Mouse (Mus musculus): ENCODE data around the gene Ppm1h.

Ppm1h gene

GRCm38 (mm10) chr10:122704901-122705300, 26.3 kb downstream of the Ppm1h start:
- no peak for DNase-seq (ENCODE audit: extremely low spot score)

GRCm38 (mm10) chr10:122705457-122705856, 26.9 kb downstream of the Ppm1h start:
- DNase-seq (ENCODE audit: extremely low spot score) = no peak

- no peak for DNase-seq (ENCODE audit: extremely low spot score)
Measured at GRCm38 (mm10) chr10:122711381-122711811, 32.8 kb downstream of the Ppm1h start.

GRCm38 (mm10) chr10:122712307-122712706, 33.7 kb downstream of the Ppm1h start:
- no peak for DNase-seq (ENCODE audit: extremely low spot score)

- no peak for DNase-seq (ENCODE audit: extremely low spot score)
Measured at GRCm38 (mm10) chr10:122715856-122716255, 37.3 kb downstream of the Ppm1h start.

- DNase-seq (ENCODE audit: extremely low spot score) = no peak
Measured at GRCm38 (mm10) chr10:122716286-122716685, 37.7 kb downstream of the Ppm1h start.

DNA sequence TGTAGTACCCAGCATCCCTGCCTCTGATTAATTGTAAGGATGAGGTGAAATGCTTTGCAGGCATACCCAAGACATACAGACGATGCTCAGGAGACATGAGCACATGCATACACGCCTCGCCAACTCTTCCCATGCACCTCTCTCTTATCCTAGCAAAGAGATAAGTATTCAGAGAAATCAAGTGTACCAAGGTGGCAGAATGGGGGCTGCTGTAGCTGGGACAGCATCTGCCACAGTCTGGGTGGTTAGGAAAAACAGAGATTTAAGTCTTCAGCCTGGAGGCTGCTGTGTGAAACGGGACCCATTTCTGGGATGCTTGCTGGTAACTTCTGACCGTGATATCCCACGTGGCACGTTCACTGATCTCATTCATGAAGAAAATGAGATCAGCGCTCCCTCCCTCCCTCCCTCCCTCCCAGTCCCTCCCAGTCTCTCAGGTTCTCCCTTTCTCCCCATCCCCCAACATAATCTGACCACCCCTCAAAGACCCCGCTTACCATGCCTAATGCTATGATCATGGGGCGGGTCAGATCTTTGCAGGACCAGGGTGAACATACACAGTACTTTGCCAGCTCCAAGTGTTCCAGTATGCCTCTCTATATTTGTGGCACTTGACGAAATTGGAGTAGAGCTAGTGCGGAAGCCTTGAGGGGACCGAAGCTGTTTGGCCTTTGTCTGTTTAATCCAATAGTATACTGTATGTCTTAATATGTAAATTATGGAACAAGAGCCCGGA, 38.3 kb downstream of the Ppm1h start:
- DNase-seq (ENCODE audit: extremely low spot score) = no peak

- no peak for DNase-seq (ENCODE audit: extremely low spot score)
Measured at GRCm38 (mm10) chr10:122717754-122718415, 39.3 kb downstream of the Ppm1h start.

- no peak for DNase-seq (ENCODE audit: extremely low spot score)
Measured at GRCm38 (mm10) chr10:122718951-122719350, 40.4 kb downstream of the Ppm1h start.

- no peak for DNase-seq (ENCODE audit: extremely low spot score)
Measured at GRCm38 (mm10) chr10:122722111-122722510, 43.5 kb downstream of the Ppm1h start.

GRCm38 (mm10) chr10:122724692-122725091, 46.1 kb downstream of the Ppm1h start:
- DNase-seq (ENCODE audit: extremely low spot score) = no peak

GRCm38 (mm10) chr10:122727228-122727627, 48.7 kb downstream of the Ppm1h start:
- DNase-seq (ENCODE audit: extremely low spot score) = no peak

GRCm38 (mm10) chr10:122728172-122728571, 49.6 kb downstream of the Ppm1h start:
- no peak for DNase-seq (ENCODE audit: extremely low spot score)

DNA sequence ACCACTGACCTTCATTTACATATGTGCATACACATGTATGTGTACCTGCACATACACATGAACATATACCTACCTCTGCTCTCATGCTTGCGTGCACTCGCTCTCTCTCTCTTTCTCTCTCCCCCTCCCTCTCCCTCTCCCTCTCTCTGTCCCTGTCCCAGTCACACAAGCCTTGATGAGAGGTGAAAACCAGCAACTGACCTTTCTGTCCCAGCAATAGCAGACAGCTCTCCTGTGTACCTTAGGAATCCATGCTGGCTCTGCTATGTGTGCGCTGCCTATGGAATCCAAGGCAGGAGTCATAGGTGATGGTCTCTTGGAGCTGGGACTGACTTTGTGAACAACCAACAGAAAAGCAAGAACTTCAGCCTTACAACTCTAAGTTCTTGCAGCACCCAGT, 53.6 kb downstream of the Ppm1h start:
- DNase-seq (ENCODE audit: extremely low spot score) = no peak

- DNase-seq (ENCODE audit: extremely low spot score) = no peak
Measured at GRCm38 (mm10) chr10:122734521-122734920, 56.0 kb downstream of the Ppm1h start.

GRCm38 (mm10) chr10:122735284-122735784, 56.8 kb downstream of the Ppm1h start:
- no peak for DNase-seq (ENCODE audit: extremely low spot score)

- DNase-seq (ENCODE audit: extremely low spot score) = no peak
Measured at GRCm38 (mm10) chr10:122736835-122737234, 58.3 kb downstream of the Ppm1h start.

- DNase-seq (ENCODE audit: extremely low spot score) = no peak
Measured at GRCm38 (mm10) chr10:122738526-122738925, 60.0 kb downstream of the Ppm1h start.

DNA sequence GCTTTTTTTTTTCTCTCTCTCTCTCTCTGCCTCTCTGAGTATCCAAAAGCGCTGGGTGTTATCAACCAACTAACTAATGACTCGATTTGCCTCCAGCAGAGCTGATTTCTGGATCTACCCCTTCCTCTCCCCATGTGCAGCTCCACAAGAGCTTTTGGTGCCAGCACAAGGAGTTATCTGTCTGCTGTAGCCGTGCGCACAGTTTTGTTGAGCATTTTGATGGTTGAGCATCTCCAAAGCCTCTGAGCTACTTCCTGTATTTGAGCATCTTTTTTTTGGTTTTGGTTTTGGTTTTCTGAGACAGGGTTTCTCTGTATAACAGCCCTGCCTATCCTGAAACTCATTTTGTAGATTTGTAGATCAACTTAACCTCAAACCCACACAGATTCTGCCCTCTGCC, 60.5 kb downstream of the Ppm1h start:
- no peak for DNase-seq (ENCODE audit: extremely low spot score)

DNA sequence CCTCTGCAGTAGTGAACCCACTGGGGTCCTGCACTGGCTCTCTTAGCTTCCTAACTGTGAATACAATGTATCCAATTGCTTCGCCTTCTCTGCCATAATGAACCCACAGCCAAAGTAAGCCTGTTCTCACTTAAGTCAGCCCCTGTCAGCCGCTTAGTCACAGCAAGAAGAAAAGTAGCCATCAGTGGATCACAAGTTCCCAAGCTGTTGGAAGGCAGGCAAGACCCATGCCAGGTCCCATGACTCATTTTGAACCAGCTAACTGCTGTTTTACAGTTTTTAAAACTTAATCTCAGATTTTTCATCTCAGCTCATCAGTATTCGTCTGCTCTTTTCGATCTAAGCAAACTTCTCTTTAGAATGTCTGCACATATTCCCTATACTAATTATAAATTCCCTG, 61.6 kb downstream of the Ppm1h start:
- DNase-seq (ENCODE audit: extremely low spot score) = no peak

DNA sequence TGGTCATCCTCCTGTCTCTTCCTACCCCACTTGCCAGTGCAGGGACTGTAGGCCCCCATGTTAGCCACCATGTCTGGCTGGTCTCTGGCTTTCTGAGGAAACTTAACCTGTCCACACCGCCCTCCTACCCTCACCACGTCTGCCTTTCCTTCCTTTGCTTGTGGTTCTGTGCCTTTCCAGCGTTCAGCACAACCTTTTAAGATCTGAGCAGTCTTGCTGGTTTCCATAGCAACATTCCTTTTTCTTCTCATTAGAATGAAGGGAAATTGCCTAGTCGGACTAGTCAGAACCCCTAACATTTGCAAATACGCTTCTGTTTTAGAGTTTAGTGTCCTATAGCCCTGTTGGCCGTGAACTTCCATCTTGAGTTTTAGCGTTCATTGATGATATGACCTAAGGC, 62.6 kb downstream of the Ppm1h start:
- DNase-seq (ENCODE audit: extremely low spot score) = no peak

DNA sequence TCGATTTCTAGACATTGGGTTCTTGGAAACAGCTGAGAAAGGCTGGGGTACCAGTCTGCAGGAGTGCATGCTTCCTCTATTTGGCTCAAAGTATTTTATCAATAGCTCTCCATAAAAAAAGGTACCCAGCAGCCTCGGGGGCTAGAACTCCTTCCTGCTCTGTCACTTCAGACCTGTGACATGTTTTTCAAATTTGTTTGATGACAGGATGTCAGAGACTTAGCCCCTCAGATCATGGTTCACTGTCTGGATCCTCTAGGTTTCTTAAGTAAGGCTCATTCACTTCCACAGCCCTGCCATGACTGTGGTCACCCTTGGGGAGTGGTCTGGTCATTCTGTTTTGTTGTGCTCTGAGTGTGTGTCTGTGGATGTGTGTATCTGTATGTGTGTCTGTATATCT, 63.6 kb downstream of the Ppm1h start:
- DNase-seq (ENCODE audit: extremely low spot score) = no peak

- DNase-seq (ENCODE audit: extremely low spot score) = no peak
Measured at GRCm38 (mm10) chr10:122743361-122743760, 64.8 kb downstream of the Ppm1h start.
